Mouse (Mus musculus) layer of hippocampus, adult 9-10 months (tissue): ENCODE data around the gene Tomm70a.
"Not testable (repeated sequence)": the region's sequence is repeated elsewhere in the genome, so short reads cannot be mapped to it uniquely, and the experiment has no call there.

Experiments used
- DNase-seq: peaks from one replicate; pipeline ENCODE4 v3.0.0; 2022; ENCODE audit warnings: low spot score

Gene Tomm70a

DNA sequence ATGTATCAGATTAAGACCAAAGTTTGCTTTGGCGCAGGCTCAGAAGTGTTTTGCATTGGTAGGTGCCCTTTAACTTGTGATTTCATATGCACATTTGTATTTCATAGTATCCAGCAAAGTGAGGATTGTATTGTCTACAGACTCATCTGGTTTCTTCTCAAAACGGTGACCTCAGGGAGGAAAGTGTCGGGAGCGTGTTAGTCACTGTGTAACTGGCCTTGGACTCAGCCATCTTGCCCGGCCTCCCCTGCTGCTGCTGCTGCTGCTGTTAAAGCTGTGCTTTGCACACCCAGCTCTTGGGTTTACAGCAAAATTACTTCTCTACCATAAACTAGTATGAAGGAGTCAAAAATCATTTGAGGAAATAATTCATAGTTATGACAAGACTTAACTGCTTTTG, 23.2 kb downstream of the Tomm70a start:
- DNase-seq: no peak

DNA sequence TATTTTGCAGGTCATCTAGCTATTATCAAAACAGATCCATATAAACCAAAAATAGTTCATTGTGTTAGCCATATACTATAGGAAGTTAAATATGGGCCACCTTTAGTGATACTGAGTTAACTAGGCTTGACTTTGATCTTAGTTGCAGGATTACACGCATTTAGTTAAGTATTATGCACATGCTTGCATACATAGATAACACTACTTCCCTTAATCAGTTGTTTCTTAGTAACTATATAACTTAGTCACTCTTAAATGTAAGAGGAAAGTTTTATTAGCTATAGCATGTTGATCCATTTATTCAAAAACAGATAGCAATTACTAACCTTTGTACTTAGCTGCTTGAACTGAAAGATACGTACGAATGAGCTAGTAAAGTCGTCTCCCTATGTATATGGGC, 29.9 kb downstream of the Tomm70a start:
- no peak for DNase-seq

DNA sequence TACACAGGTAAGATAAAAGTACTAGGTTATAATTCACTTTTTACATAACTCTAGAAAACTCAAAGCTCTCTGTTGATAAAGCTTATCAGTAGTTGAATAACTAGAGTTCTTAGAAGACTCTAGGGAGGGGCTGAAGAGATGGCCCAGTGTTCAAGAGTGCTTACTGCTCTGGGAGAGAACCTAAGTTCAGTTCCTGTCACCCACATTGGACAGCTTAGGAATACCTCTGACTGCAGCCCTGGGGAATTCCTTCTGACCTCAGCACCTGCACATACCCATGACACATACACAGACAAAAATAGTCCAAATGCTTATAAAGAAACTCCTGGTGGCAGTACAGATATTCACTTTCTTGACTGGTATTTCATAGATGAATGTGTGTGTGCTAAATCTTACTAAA, 34.4 kb downstream of the Tomm70a start:
- DNase-seq: no peak

DNA sequence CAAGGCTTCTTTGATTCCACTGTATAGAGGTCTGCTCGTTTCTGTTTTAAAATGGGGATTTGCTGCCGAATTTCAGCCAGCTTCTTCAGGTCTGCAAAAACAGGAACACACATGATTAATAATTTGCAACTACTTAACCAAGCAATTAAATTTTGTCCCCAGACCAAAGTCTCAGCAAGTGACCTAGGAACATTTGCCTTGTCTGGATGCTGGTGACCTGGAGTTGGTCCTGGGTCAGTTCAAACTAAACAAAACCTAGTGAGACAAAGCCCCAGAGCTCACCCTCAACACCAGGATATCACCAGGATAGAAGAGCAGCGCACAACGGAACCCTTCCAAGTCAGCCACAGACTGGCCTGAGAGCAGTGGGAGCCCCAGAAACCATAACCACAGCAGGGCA, 35.6 kb downstream of the Tomm70a start:
- no peak for DNase-seq

DNA sequence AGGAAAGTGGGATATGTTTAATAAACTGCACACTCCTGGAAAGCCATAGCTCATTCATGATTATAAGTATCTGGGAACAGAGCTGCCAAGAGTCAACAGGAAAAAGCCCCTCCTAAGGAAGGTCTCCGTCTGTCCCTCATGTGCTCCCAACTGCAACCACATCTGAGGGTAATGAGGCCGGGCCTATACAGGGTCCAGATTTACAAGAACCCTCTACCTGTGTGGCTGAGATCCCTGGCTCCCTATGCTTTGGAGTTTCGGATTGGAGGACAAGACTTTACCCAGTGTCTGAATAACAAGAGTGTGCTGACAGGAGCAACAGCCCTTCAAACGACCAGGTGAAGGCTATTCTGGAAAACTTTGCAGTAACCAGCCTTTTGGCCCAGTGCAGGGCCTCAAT, 36.2 kb downstream of the Tomm70a start:
- DNase-seq: no peak

DNA sequence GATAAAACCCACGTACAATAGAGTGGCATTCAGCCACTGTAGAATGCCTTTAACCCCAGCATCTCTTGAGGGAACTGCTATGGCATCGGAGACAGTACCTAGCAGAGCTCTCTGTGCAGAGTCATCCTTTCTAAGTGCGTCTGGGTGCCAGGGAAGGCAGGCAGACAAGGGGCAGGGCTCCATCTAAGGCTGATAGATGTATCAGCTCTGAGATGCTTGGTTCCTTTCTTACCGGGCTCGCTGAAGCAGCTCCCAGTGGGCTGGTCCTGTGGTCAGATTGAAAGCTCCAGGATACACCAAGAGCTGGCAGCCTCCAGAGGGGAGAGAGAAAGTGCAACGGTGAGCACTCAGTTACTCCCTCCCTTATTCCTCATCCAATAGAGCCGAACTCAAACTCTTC, 38.3 kb downstream of the Tomm70a start:
- no peak for DNase-seq

DNA sequence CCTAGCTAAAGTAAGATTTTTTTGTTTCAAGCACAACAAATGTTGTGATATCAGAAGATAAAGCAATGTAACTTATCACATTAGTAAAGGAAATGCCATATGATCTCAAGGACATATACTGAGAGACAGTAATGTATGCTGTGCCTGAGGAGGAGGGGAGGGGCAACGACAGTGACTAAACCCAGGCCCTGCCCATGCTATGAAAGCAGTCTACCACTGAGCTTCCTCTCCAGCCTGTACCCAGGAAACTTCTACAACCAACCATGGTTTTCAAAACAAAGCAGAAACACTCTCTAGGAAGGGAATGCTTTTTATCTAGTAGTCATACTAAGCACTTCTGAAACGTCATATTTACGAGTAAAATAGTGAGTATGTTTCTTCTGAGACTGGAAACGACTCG, 41.3 kb downstream of the Tomm70a start:
- no peak for DNase-seq

DNA sequence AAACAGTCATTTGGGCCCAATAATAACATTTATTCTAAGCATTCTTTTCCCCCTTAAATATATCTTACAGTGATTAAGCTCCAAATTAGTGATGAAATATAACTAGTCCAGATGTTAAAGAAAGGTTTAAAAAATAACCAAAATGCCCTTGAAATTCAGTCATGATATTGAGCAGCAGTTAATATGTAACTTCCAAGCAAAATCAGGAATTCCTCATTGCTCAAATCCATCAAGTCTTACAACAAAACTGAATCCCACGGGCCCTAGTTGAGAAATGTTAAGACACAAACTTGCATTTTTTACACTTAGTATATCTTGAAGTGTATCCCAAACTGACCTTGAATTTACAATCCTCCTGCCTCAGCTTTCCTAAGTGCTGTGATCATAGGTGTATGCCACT, 42.2 kb downstream of the Tomm70a start:
- DNase-seq: no peak

DNA sequence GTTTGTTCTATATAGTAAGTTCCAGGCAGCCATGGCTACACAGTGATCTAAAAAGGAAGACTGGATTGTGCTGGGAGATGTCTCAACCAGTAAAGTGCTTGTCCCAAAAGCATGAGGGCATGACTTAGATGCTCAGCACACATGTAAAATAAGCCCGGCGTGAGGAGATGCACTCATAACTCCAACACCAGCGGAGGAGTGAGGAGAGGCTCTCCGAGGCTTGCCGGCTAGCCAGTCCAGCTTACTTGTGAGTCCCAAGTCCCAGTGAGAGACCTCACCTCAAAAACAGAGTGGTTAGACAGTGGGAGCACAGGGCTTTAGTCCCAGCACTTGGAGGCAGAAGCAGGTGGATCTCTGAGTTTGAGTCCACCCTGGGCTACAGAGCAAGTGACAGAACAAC, 43.7 kb downstream of the Tomm70a start:
- DNase-seq: no peak

DNA sequence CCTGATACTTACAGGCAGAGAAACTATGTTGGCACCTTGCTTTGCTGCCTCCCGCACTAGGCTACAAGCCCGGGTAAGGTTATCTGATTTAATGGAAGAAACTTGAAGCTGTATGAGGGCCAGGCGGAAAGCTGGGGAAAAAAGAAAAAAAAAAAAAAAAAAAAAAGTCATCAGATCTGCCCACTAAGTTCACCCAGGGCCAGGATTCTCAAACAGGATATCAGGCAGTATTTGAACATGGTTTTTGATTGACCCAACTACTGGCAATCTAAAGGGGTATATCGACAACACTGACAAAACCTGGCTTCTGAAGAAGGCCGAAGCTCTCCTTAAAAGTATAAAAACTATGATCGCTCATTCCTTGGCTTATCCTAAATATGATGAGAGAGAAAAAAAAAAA, 44.6 kb downstream of the Tomm70a start:
- no peak for DNase-seq

DNA sequence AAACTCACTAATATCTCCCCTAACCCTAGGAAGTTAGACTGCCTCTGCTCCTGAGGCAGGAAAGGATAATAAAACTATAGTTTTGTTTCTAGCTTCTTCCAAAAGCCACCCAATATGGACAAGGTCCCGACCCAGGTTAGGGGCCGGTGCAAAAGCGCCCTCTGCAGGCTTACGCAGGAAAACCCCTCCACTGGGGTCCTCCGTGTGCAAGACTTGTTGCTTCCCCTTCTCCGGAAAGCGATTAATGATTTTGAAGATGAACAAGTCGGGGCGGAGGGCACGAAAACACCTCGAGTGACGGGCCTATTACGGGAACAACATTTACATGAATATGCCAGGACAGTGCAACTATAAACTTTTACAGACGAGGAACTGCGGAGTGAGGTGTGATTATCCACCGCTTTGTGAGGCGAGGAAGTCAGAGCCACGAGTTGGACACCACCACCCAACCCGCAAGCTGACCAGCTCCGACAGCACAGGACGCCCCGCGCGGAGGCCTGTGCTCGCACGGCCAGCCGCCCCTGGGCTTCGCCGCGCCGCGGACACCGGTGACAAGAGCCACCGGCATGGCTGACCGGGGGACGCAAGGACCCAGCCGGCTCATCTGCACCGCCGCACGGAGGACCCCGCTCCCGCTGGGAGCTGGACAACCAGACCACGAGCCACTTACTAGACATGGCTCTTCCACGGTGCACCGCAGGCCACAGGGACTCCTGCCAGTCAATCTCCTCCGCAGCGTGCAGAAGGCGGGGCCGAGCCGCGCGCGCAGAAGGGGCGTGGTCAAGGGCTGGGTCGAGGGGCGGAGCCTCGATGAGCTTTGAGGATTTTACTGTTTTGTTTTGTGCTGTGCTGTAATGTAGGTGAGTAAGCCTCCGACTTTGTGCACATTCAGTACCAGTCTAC, 45.4 kb downstream of the Tomm70a start, which contains the start of gene Nit2:
Gene Nit2, minus strand, starts transcription at position 731 of the 903 bp plus-strand sequence.
- peak; percentile 75 for DNase-seq

DNA sequence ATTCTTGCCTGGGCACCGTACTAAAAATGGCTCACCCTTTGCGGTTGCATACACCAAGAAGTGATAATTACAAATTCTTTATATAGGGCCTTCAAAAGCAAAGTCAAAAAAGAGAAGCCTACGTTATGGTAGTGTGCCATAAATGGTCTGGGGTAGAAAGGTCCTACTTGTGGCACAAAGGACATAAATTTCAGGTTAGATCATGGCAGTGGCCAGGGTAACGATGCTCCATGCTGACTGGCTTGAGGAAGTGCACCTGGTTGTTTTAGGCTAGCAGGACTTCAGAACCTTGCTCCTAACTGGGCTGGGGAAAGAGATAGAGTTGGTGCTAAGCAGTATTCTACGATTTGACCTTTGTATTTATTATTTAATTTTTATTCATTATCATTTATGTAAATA, 46.0 kb downstream of the Tomm70a start:
- DNase-seq: no peak

DNA sequence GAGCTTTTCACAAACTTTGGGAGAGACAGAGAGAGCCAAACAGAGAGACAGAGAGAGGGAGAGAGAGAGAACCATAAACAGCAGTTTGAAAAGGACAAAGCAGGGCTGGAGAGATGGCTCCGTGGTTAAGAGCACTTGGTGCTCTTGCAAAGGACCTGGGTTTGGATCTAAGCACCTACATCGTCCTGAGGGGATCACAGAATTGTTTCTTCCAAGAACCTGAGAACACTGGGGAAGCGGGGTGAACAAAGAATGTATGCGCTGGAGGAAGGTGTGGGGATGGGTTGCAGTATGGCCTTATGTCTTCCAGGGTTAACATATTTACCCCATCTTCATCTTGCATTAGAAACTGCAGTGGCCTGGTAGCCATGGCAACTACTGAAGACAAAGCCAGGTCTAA, 46.7 kb downstream of the Tomm70a start:
- no peak for DNase-seq

DNA sequence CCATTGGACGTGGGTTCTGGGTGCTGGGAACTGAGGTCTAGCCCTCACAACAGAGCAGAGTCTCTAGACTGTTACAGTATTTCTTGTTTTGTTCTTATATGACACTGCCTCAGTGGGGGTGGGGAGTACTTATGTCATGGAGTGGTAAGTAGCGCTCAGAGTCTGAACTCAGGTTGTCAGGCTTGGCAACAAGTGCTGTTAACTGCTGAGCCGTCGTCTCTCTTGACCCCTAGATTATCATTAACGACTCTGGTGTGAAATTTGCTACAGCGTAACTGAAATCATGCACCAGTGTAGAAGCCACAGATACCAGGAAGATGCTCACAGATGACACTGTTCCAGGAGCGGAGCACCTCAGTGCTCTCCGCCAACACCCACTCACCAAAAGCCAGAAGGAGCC, 49.7 kb downstream of the Tomm70a start:
- no peak for DNase-seq

DNA sequence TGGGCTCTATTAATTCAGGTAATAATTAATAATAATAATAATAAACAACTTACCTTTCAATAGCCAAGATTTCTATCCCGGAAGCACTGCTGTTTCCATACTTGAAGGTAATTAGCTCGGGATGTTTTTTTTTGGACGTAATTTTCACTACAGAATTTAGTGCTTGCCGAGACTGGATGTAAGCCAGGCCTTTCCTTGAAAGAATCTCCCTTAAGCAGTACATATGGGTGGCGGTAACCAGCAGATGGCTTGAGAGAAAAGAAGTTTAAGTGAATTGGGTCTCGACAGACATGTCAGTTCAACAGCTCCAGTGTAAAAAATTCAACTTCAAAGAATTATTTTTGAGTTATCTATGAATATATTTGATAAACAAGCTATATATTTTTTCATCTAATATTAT, 50.1 kb downstream of the Tomm70a start:
- DNase-seq: no peak

DNA sequence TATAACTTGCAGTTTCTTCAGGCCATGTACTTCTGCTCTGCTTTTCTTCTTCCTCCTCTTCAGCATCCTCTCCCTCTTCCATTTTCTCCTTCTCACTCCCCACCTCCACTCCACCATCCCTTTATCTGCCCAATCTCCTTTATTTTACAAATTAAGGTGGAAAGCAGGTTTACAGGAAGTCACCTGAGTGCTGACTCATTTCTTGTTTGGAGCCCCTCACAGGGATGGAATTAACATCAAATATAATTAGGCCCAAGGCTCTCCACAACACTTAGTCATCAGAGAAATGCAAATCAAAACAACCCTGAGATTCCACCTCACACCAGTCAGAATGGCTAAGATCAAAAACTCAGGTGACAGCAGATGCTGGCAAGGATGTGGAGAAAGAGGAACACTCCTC, 53.0 kb downstream of the Tomm70a start:
- not testable (repeated sequence) for DNase-seq

DNA sequence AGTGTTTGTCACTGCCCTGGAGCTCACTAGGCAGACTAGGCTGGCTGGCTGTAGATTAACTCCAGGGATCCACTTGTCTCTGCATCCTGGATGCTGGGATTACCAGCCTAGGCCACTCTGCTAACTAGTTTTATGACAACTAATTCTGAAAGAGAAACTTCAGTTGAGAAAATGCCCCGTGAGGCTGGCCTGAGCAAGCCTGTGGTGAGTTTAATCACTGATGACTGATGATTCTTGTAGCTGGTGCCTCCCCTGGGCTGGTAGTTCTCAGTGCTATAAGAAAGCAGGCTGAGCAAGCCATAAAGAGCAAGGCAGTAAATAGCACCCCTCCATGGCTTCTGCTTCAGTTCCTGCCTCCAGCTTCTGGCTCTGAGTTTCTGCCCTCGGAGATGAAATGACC, 54.2 kb downstream of the Tomm70a start:
- no peak for DNase-seq

DNA sequence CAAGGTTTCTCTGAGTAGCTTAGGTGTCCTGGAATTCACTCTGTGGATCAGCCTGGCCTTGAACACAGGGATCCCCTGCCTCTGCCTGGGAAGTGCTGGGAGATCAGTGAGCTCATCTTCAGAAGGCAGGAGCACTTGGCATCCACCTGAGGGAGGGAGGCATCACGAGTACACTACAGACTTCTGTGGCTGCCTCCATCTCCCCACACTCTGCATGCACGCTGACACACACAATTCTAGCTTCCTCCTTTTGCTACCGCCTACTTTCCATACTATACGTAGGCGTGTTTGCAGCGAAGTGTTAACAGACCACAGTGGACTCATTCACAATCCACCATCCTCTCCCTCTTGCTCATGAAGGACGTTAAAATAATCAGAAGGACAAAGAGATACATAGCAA, 54.8 kb downstream of the Tomm70a start:
- no peak for DNase-seq

DNA sequence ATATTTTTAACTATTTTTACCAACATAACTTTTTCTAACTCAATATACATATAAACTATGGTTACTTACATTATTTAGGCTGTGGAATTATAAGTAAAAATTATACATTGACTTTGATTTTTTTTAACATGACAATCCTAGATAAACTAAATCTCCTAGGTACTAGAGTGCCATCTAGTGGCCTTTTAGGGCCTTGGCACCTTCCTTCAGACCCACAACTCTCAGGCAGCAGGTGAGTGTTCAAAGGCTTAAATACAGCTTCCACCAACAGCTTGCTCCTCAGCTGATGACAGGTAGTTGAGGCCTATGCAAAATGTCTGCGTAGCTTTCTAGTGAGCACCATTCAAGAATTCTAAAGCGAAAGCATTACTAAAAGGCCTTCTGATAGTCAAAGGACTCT, 55.8 kb downstream of the Tomm70a start:
- no peak for DNase-seq

DNA sequence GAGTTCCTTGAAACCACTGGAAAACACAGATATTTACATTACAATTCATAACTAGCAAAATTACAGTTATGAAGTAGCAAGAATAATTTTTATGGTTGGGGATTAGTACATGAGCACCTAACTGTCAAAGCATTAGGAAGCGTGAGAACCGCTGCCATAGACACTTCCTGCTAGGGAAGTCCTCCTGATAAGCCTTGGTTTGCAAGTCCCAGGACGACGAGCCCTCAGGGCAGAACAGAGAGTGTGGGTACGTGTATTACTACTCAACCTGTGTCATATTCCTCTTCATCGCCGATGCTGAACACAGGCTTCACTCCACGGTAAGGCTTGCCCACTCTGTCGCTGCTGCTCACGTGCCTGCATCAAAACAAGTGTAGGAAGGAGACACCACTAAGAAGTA, 56.2 kb downstream of the Tomm70a start:
- DNase-seq: no peak

DNA sequence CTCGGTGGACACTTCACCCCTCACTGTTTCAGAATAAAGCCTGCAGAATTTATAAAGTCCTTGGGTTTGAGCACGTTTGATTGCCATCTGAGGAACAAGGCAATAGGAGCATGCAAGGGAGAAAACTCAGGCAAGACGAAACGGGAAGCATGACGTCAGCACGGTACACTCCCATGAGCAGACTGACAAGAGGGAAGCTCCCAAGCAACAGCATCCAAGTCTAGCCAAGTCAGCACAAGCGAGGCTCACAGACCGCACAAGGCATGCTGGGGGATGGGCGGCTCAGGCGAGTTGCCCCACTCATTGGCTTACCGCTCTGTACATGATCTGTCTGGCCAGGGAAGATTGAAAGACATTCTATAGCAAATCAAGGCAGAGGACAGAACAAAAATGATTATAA, 59.7 kb downstream of the Tomm70a start:
- no peak for DNase-seq

DNA sequence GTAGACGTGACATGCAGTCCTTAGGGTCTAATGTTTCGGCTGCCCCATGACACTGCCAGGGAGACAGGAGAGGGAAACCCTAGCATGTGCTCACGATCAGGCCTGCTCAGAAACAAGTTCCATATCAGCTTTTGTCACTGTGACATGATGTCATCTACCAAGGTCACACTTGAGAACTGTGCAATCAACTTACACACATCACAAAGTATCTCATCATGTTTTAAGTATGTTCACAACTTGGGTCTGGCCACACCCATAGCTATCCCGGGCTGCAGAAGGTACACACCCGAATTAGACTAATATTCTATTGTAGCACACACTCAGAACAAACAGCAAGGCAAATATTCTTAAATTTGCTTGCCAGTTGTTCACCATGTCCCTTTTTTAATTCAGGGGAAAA, 60.5 kb downstream of the Tomm70a start:
- no peak for DNase-seq

DNA sequence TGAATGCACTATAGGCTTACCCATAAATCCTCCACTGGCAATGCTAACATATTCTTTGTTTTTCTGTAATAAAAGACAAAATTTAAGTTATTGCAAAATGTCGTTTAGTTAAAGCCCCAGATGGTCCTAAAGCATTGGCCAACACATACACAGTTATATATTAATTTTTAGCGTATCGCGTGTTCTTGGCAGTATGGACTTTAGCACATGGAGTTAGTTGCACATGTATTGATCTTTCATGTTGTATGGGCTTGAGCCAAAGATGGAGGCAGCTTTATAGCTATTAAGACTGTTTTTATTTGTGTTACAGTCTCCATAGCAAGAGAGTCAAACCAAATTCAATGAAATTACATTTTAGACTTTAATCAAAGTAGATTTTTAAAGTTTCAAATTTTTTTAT, 65.1 kb downstream of the Tomm70a start:
- no peak for DNase-seq

DNA sequence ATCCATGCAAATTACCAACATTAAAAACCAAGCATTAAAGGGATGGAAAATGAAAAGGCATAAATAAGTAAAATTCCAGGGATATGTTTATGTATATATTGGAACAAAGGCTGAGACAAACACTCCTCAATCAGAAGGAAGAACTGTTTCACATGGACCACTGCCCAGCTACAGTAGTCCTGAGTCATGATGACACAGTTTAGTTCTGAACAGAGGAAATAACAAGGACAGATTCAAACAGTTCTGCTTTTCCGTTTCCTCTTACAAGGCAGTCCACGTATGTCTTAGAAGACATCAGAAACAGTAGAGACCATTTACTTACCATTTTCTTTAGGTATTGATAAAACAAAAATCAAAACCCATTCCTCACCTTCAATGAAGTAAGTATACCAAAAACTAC, 68.0 kb downstream of the Tomm70a start:
- no peak for DNase-seq
